Mouse (Mus musculus): Measurements from ENCODE around the gene Igsf21. TPM values are rescaled to one million over a fixed set of nuclear protein-coding genes. Genes with fewer than 3 reads are reported as not detected.

Igsf21 gene
- polyA plus RNA-seq, 1 experiment from 2014 or later: 0.10 TPM

GRCm38 (mm10) chr4:140053042-140053441, 193.5 kb downstream of the Igsf21 start:
- H3K27ac ChIP-seq: no peak overlapping the region
- H3K4me3 ChIP-seq: no peak overlapping the region
- no peaks in the 10 kb centered on the region for H3K4me1 ChIP-seq
- no peak for ATAC-seq
- 52% methylated on average over 7 of the region's 7 CpGs for WGBS (ENCODE audit: insufficient replicate concordance)
- H3K9me3 ChIP-seq (replicated peaks): 0 out of 2 replicates have a peak, but pooled peaks cover 11% of the 10 kb centered on the region
- H3K27me3 ChIP-seq (replicated peaks): no peaks in the 10 kb centered on the region
- H3K4me2 ChIP-seq: no peak overlapping the region
- H3K9ac ChIP-seq: no peak overlapping the region
- no peaks in the 10 kb centered on the region for H3K36me3 ChIP-seq

- WGBS (ENCODE audit: insufficient replicate concordance): 46% methylated on average over 11 of the region's 11 CpGs
- H3K4me2 ChIP-seq: no peak overlapping the region
- H3K27me3 ChIP-seq (replicated peaks): no peaks in the 10 kb centered on the region
- no peak overlapping the region for H3K27ac ChIP-seq
- no peak overlapping the region for H3K4me3 ChIP-seq
- 0 out of 2 replicates have a peak, but pooled peaks cover 11% of the 10 kb centered on the region for H3K9me3 ChIP-seq (replicated peaks)
- H3K9ac ChIP-seq: no peak overlapping the region
- no peak for ATAC-seq
- no peaks in the 10 kb centered on the region for H3K36me3 ChIP-seq
- no peaks in the 10 kb centered on the region for H3K4me1 ChIP-seq
These were observed 194.0 kb downstream of the Igsf21 start for GRCm38 (mm10) chr4:140052575-140052974.

- Histone ChIP-seq H3K9ac (no peak overlapping the region), H3K27ac (no peak overlapping the region), H3K9me3 (replicated peaks) (0 out of 2 replicates have a peak, but pooled peaks cover 11% of the 10 kb centered on the region), H3K4me2 (no peak overlapping the region), H3K36me3 (no peaks in the 10 kb centered on the region), H3K4me3 (no peak overlapping the region), H3K4me1 (no peaks in the 10 kb centered on the region), H3K27me3 (replicated peaks) (no peaks in the 10 kb centered on the region; the same call in 1 of the 2 replicates)
- ATAC-seq: peak; percentile 37
- WGBS (ENCODE audit: insufficient replicate concordance): 51% methylated on average over 10 of the region's 10 CpGs
These were observed 198.7 kb downstream of the Igsf21 start for GRCm38 (mm10) chr4:140047807-140048362.

GRCm38 (mm10) chr4:140043953-140044352, 202.6 kb downstream of the Igsf21 start:
- Histone ChIP-seq H3K9ac (no peak overlapping the region), H3K4me2 (no peak overlapping the region)
- 35% methylated on average over 12 of the region's 12 CpGs for WGBS (ENCODE audit: insufficient replicate concordance)

GRCm38 (mm10) chr4:140038586-140039411, 207.8 kb downstream of the Igsf21 start:
- ATAC-seq: no peak
- WGBS (ENCODE audit: insufficient replicate concordance): 9% methylated on average over 26 of the region's 26 CpGs
- Histone ChIP-seq H3K9ac (no peak overlapping the region), H3K36me3 (no peaks in the 10 kb centered on the region), H3K4me1 (no peaks in the 10 kb centered on the region), H3K27me3 (replicated peaks) (peaks cover 58% of the 10 kb centered on the region), H3K27ac (no peak overlapping the region), H3K9me3 (replicated peaks) (peaks cover 11% of the 10 kb centered on the region), H3K4me3 (no peak overlapping the region), H3K4me2 (no peak overlapping the region)

More at GRCm38 (mm10) chr4:140043953-140044352, 202.6 kb downstream of the Igsf21 start:
- Histone ChIP-seq H3K4me3 (no peak overlapping the region), H3K27me3 (replicated peaks) (peaks cover 17% of the 10 kb centered on the region), H3K36me3 (no peaks in the 10 kb centered on the region), H3K27ac (no peak overlapping the region), H3K9me3 (replicated peaks) (peaks cover 11% of the 10 kb centered on the region), H3K4me1 (no peaks in the 10 kb centered on the region)
- ATAC-seq: no peak

- no peaks in the 10 kb centered on the region for H3K4me1 ChIP-seq
- ATAC-seq: no peak
- no peak overlapping the region for H3K27ac ChIP-seq
- no peak overlapping the region for H3K9ac ChIP-seq
- WGBS (ENCODE audit: insufficient replicate concordance): 5% methylated on average over 13 of the region's 13 CpGs
- H3K36me3 ChIP-seq: no peaks in the 10 kb centered on the region
- peaks cover 58% of the 10 kb centered on the region for H3K27me3 ChIP-seq (replicated peaks)
- no peak overlapping the region for H3K4me3 ChIP-seq
- no peak overlapping the region for H3K4me2 ChIP-seq
- peaks cover 11% of the 10 kb centered on the region for H3K9me3 ChIP-seq (replicated peaks)
These were observed 208.7 kb downstream of the Igsf21 start for GRCm38 (mm10) chr4:140037784-140038387.

GRCm38 (mm10) chr4:140035232-140035631, 211.4 kb downstream of the Igsf21 start:
- peaks cover 53% of the 10 kb centered on the region for H3K27me3 ChIP-seq (replicated peaks)
- H3K9me3 ChIP-seq (replicated peaks): peaks cover 2% of the 10 kb centered on the region; the same call in 1 of the 2 replicates
- H3K4me2 ChIP-seq: no peak overlapping the region
- no peak overlapping the region for H3K4me3 ChIP-seq
- no peak overlapping the region for H3K27ac ChIP-seq
- H3K36me3 ChIP-seq: no peaks in the 10 kb centered on the region
- 52% methylated on average over 15 of the region's 15 CpGs for WGBS (ENCODE audit: insufficient replicate concordance)
- H3K4me1 ChIP-seq: no peaks in the 10 kb centered on the region
- H3K9ac ChIP-seq: no peak overlapping the region
- ATAC-seq: no peak

GRCm38 (mm10) chr4:140033394-140033793, 213.2 kb downstream of the Igsf21 start:
- 28% methylated on average over 7 of the region's 7 CpGs for WGBS (ENCODE audit: insufficient replicate concordance)
- no peaks in the 10 kb centered on the region for H3K9me3 ChIP-seq (replicated peaks)
- no peak overlapping the region for H3K4me3 ChIP-seq
- peaks cover 36% of the 10 kb centered on the region for H3K27me3 ChIP-seq (replicated peaks)
- no peaks in the 10 kb centered on the region for H3K4me1 ChIP-seq
- no peak overlapping the region for H3K27ac ChIP-seq
- no peak overlapping the region for H3K4me2 ChIP-seq
- no peaks in the 10 kb centered on the region for H3K36me3 ChIP-seq
- no peak overlapping the region for H3K9ac ChIP-seq
- ATAC-seq: no peak

GRCm38 (mm10) chr4:140030415-140030814, 216.2 kb downstream of the Igsf21 start:
- 35% methylated on average over 4 of the region's 6 CpGs for WGBS (ENCODE audit: insufficient replicate concordance)
- H3K27ac ChIP-seq: no peak overlapping the region
- H3K4me1 ChIP-seq: no peaks in the 10 kb centered on the region
- no peaks in the 10 kb centered on the region for H3K36me3 ChIP-seq
- H3K9ac ChIP-seq: no peak overlapping the region
- no peak for ATAC-seq
- H3K27me3 ChIP-seq (replicated peaks): peaks cover 9% of the 10 kb centered on the region
- H3K4me3 ChIP-seq: no peak overlapping the region
- H3K9me3 ChIP-seq (replicated peaks): no peaks in the 10 kb centered on the region
- H3K4me2 ChIP-seq: no peak overlapping the region

GRCm38 (mm10) chr4:140030040-140030386, 216.6 kb downstream of the Igsf21 start:
- H3K9me3 ChIP-seq (replicated peaks): no peaks in the 10 kb centered on the region
- H3K36me3 ChIP-seq: no peaks in the 10 kb centered on the region
- 46% methylated on average over 5 of the region's 5 CpGs for WGBS (ENCODE audit: insufficient replicate concordance)
- no peak overlapping the region for H3K9ac ChIP-seq
- H3K27me3 ChIP-seq (replicated peaks): peaks cover 9% of the 10 kb centered on the region
- no peak overlapping the region for H3K27ac ChIP-seq
- no peak for ATAC-seq
- H3K4me2 ChIP-seq: no peak overlapping the region
- H3K4me3 ChIP-seq: no peak overlapping the region
- H3K4me1 ChIP-seq: no peaks in the 10 kb centered on the region

GRCm38 (mm10) chr4:140029324-140030039, 217.1 kb downstream of the Igsf21 start:
- H3K27ac ChIP-seq: no peak overlapping the region
- H3K9ac ChIP-seq: no peak overlapping the region
- H3K9me3 ChIP-seq (replicated peaks): no peaks in the 10 kb centered on the region
- ATAC-seq: no peak
- no peak overlapping the region for H3K4me3 ChIP-seq
- no peak overlapping the region for H3K4me2 ChIP-seq
- H3K36me3 ChIP-seq: no peaks in the 10 kb centered on the region
- WGBS (ENCODE audit: insufficient replicate concordance): 62% methylated on average over 9 of the region's 9 CpGs
- H3K4me1 ChIP-seq: no peaks in the 10 kb centered on the region
- peaks cover 5% of the 10 kb centered on the region for H3K27me3 ChIP-seq (replicated peaks)

GRCm38 (mm10) chr4:140023833-140024232, 222.8 kb downstream of the Igsf21 start:
- H3K4me1 ChIP-seq: no peaks in the 10 kb centered on the region
- no peak for ATAC-seq
- no peaks in the 10 kb centered on the region for H3K27me3 ChIP-seq (replicated peaks)
- H3K4me2 ChIP-seq: no peak overlapping the region
- H3K27ac ChIP-seq: no peak overlapping the region
- no peaks in the 10 kb centered on the region for H3K36me3 ChIP-seq
- H3K4me3 ChIP-seq: no peak overlapping the region
- WGBS (ENCODE audit: insufficient replicate concordance): 49% methylated on average over 6 of the region's 6 CpGs
- H3K9me3 ChIP-seq (replicated peaks): no peaks in the 10 kb centered on the region
- no peak overlapping the region for H3K9ac ChIP-seq
